Mouse (Mus musculus) thymus, postnatal 4 days (tissue): ENCODE results near the gene Hist1h2bb.
A peak's percentile ranks its signal among the peaks of the same experiment; 100 is the strongest.

Experiments
- DNase-seq: peaks from one replicate; pipeline ENCODE4 v3.0.0; 2021

Gene Hist1h2bb

DNA sequence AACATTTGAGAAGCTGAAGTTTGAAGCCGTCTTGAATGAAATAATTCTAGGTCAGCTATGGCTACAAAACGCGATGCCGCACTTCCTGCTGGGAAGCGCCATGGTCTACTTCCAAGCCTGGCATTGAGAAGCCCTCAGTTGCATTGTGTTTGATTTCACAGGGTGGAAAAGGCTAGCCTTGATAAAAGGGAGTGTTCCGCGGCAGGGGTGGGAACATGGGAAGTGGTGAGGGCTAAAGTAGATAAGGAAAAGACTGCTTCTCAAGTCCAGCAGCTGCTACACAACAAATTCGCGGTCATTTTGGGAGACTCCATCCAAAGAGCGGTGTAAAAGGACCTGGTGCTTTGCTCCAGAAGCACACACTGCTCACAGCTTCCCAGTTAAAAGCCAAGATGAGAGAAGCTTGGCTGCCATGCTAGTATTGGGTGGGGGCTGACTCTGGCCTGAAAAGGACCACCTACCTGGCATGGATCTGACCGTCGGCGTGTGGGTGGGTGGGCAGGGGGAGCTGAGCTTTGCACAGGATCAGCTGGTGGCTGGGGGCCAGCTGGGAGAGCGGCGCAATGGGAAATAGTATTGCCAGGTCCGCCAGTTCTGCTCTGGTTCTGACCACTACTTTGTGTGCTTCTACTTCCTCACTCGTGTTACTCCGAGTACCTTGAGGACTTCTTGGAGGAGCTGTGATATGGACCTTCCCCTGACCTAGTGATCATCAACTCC, 17.9 kb upstream of the Hist1h2bb start:
- no peak for DNase-seq

DNA sequence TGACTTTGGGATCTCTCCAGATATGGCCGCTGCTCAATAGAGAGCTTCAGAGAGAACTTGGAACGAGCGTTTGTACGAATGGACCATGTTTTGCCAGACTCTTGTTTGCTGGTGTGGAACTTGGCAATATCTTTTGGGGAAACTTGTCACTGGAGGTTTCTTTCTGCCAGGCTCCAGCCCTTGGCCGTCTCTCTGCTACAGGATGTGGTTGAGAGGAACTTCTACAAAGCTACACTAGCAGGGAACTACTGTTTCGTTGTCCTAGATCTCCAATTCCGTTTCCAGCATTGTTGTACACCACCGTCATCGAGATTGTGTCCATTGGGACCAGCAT, 17.4 kb upstream of the Hist1h2bb start:
- DNase-seq: peak; percentile 49

DNA sequence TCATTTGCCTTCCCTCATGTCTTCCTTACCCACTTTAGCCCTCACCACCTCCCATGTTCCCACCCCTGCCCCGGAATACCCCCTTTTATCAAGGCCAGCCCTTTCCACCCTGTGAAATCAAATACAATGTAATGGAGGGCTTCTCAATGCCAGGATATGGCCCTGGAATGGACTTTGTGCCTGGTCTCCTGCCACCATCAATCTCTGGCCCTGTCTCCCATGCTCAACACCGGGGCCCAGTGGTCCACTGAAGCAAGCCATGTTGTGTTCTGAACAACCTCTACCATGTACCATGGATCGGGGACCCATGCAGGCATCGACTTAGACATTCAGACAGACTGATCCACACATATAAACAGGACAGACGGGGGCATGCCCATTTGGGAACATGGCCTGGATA, 16.8 kb upstream of the Hist1h2bb start:
- no peak for DNase-seq

DNA sequence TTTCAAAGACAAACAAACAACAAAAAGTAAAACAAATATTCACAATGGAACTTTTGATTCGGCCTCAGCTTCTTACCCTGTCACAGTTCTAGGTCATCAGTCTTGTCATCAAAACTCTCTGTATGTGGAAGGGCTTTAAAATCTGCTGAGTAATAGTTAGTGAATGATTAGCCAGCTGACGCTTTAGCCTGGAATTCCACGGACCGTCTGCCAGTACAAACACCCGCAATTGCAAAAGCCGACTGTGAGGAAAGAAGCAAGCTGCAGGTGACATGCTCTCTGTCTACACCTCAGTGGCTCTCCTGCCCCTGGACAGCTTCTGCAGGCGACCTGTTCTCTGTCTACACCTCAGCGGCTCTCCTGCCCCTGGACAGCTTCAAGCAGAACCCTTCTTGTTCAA, 16.1 kb upstream of the Hist1h2bb start:
- no peak for DNase-seq

DNA sequence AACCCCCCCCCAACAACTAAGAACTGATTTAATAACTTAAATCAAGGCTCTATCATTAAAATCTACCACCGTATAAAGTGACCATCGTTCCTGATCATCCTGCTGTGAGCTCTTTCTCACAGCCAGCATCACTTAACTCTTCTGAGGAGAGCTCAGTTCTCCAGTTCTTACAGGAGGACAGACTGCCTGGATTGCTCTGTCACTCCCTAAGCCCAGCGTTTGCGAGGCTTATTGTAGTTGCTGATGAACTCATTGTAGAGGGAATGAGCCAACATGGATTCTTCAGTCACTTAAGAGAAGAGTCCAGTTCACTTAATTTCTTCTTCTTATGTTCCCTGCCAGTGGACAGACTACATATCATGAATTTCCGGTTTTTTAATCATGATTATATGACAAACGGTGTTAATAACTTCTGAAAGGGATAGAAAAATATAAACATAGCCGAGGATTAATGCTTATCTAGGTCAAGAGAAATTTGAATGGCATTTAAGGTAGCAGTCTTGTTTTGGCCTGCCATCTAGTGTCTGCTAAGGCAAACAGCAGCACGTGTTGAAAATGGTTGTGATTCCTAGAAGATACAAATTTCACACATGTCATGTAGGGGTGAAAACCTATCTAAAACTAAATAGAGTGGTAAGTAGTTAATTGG, 14.3 kb upstream of the Hist1h2bb start:
- DNase-seq: peak; percentile 45

DNA sequence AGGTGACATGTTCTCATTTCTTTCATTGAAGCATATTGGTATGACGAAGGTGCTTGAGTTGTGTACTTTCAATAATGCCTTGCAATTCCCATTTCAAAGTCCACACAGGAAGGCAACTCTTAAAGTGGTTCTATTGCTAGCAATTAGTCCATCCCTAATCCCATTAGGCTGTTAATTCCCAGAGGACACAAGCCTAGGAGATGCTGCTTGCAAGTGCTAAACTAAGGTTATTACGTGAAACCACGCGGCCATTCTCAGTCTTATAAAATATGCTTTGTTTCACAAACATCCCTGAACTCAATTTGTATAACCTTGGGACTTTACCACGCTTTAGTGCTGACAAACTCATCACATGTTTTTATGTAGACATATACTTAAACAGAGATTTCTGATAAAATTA, 9.4 kb upstream of the Hist1h2bb start:
- DNase-seq: no peak

DNA sequence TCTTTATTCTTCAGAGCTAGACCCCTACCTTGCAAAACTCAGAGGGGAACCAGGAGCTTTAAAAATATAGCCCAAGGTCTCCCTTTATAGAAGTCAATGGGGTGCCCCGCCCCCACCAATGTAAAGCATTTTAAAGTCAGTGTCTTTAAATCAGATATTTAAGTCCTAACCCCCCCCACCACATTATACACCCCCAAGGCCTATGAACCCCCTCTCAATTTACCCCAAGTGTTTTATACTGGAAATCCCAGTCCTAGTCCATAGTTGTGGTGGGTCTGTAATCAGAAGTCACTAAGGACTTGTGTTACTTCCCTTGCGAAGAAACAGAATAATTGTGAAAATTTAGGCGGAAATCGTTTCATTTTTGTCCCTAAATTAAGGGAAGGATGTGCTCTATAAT, 8.5 kb upstream of the Hist1h2bb start:
- DNase-seq: peak; percentile 74

DNA sequence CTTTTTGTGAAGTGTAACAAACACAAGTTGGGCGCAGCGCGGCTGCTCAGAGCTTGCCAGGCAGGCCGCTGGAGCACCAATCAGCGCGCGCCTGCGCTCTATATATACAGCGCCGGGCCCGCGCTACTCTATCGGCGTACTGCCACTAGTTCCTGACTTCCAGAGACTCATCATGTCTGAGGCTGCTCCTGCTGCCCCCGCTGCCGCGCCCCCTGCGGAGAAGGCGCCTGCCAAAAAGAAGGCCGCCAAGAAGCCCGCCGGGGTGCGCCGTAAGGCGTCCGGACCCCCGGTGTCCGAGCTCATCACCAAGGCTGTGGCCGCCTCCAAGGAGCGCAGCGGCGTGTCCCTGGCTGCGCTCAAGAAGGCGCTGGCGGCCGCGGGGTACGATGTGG, 7.9 kb upstream of the Hist1h2bb start, which contains the start of gene Hist1h1c:
Gene Hist1h1c (plus strand): TSS at position 132 of the 392 bp plus-strand sequence.
- DNase-seq: peak; percentile 97

DNA sequence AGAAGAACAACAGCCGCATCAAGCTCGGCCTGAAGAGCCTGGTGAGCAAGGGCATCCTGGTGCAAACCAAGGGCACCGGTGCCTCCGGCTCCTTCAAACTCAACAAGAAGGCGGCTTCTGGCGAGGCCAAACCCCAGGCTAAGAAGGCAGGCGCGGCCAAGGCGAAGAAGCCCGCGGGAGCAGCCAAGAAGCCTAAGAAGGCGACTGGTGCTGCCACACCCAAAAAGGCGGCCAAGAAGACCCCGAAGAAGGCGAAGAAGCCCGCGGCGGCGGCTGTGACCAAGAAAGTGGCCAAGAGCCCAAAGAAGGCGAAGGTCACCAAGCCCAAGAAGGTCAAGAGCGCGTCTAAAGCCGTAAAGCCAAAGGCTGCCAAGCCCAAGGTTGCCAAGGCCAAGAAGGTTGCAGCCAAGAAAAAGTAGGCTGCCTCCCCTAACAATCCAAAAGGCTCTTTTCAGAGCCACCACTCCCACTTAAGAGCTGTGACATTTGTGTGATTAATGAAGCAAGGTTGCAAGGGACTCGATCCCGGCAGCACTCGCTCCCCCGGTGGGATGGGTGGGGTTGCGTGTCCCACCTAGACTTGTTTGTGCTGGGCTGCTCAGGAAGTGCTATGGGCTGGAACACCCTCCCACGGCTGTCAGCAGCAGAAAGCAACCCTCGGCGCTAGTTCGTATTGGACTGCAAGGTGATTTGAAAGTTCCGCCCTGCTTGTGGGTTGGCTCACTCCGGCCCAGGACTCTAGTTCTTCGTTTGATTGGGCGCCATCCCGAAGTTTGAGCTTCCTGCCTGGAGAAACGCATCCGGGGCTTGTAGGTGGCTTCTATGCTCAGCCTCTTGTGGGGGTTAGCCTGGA, 7.2 kb upstream of the Hist1h2bb start:
- DNase-seq: peak; percentile 88

DNA sequence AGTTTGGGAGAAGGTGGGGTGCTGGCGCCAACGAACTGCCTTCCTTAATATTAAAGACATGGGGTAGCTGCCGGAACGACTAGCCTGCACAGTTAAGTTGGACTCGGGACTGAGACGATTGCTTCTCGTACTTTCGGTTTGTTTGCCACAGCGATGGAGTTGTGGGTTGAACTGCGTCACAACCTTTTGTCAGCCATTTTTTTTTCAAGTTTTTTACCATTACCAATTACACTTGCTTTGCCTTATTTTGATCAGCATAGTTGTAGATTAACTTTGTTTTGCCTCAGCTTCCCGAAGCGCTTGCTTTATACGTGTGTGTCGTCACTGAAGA, 6.6 kb upstream of the Hist1h2bb start:
- DNase-seq: no peak

DNA sequence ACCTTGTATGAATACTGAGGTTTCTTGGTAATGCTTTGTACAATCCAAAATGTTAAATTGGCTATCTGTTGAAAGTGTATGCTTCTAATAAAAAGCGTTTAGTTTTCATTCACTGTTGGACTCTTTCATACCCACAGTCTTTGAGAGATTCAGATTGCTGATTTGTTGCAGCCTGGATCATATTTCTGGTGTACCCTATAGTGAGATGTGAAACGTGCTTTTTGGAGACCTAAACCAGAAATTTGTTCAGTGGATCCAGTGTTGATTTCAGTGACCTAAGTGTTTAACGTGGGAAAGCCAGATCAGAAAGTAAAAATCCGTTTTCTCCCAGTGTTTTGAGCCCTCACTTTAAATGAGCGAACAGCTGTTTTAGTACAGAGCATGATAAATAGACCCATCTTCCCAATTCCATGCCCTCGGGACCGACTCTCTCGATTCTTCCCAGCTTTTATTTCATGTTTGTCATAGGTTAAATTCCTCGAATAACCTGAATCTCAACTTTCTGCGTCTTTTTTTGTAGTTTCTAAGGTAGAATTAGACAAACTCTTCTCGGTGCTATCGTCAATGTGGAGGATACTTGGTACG, 6.2 kb upstream of the Hist1h2bb start:
- no peak for DNase-seq

DNA sequence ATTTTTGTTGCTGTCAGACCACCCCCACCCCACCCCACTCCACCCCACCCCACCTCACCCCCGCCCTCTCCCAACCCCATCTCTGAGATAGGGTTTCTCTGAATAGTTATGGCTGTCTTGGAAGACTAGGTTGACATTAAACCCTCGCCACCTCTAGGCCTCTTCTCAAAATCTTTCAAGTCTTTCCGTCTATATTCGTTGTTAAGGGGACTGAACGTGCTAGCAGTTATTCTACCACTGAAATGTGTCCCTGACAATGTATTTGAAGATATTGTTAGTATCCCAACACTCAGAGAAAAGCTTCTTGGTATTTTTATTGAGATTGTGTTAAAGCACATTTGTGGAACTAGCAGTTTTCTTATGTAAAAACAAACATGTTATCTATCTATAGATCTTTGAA, 5.6 kb upstream of the Hist1h2bb start:
- no peak for DNase-seq

DNA sequence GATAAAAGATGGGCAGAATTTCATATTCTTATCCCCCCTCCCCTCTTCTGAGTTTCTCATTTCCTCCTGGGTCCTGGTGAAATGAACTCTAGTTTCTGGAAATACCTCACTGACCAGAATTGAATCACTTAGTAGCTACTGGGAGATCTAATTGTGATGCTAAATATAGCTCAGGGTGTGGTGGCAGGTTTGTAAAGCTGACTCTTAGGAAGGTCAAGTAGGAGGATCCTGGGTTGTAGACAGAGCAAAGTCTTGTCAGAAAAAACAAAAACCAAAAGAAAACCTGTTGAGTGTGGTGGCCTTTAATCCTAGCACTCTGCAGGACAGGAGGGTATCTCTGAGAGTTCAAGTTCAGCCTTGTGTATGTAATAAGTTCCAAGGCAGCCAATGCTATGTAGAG, 4.5 kb upstream of the Hist1h2bb start:
- DNase-seq: no peak

DNA sequence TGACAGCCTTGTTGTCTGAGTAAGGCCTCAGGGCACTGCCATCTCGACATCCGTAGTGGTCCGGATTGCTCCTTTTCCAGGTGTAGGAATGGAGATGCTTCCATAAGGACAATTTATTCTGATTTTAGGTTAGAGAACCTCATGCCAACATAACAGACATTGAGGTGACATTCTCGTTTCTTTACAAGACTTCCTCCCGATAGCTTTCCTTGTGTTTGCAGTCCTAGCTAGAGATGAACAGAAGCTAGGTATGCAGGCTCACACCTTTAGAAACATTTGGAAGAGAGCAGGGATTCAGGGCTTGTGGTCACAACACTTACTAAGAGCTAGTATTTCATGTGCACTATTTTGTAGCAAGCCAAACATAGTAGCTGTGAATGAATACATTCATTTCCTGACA, 3.3 kb upstream of the Hist1h2bb start:
- no peak for DNase-seq

DNA sequence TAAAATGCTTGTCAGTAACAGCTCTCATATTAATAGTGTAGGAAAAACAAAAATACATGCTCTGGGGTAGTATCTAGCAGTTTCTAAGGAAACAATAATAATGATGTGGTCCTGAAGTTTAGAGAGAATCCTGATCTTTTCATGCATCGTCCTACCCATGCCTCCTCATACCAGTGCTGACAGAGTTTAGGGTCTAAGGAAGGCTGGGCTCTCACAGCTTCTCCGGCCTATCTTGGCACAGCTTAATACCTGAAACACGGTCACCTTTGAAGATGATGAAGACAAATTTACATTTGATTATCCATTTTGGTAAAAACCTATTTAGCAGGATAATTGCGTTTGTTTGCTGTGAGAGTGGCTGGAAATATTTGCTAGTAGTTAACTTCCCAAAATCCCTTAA, 2.6 kb upstream of the Hist1h2bb start:
- DNase-seq: no peak

DNA sequence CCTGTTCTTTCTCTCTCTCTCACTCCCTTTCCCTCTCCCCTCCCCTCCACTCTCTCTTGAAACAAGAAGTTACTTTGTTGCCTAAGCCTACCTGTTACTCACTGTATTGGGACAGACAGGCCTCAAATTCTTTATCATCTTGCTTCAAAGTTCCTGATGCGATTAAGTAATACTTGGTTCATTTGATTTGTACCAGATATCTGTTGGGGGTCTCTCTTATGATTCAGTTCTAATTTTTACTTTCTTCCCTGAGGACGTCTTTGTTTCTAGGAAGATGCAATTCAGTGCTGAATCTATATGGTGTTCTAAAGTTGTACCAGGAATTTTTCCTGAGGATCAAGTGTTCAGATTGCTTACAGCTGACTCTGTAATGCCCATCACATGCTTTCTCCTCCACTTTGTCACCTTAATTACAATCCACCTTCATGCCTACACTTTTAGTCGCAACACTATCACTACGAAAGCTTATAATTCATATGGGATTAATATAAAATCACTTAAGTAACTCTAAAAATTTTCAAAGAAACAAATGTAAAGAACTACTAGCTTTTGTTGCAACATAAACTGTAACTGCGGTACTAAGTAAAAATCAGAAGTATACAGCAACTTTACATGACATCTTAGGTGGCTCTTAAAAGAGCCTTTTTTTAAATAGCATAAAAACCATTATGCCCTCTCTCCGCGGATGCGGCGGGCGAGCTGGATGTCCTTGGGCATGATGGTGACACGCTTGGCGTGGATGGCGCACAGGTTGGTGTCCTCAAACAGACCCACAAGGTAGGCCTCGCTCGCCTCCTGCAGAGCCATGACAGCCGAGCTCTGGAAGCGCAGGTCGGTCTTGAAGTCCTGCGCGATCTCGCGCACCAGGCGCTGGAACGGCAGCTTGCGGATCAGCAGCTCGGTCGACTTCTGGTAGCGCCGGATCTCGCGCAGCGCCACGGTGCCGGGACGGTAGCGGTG, 1.8 kb upstream of the Hist1h2bb start:
- DNase-seq: peak; percentile 32

DNA sequence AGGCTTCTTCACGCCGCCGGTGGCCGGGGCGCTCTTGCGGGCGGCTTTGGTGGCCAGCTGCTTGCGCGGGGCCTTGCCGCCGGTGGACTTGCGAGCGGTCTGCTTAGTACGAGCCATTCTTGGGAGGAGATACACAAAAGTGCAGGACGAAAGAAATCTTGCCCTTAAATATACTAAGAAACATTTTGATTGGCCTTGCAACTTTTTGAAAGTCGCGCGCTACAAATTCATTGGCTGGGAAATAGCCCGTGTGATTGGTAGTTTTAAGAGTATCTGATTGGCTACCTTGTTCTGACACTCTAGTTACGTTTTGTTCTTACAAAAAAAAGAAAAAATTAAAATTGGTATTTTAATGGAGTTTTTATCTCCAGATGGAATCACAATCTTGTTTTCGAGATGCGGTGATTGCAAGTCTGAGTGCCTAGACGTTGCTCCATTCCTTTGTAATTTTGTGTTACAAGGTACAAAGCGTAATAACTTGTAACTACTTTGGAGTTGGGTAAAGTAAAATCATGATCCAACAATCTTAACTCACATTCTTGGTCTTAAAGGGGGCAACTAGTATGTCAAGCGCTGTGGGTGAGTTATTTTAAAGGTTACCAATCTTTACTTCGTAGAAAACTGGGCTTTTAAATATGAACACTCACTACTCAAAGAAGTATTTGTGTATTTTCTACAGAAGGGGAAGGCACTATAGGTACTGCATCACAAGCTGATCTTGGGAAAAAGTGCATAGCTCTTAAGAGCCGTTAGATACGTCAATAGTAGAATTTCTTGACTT, 963 bp upstream of the Hist1h2bb start, which contains the start of gene Hist1h3c:
Gene Hist1h3c (minus strand): TSS at position 222 of the 781 bp plus-strand sequence.
- peak; percentile 91 for DNase-seq

DNA sequence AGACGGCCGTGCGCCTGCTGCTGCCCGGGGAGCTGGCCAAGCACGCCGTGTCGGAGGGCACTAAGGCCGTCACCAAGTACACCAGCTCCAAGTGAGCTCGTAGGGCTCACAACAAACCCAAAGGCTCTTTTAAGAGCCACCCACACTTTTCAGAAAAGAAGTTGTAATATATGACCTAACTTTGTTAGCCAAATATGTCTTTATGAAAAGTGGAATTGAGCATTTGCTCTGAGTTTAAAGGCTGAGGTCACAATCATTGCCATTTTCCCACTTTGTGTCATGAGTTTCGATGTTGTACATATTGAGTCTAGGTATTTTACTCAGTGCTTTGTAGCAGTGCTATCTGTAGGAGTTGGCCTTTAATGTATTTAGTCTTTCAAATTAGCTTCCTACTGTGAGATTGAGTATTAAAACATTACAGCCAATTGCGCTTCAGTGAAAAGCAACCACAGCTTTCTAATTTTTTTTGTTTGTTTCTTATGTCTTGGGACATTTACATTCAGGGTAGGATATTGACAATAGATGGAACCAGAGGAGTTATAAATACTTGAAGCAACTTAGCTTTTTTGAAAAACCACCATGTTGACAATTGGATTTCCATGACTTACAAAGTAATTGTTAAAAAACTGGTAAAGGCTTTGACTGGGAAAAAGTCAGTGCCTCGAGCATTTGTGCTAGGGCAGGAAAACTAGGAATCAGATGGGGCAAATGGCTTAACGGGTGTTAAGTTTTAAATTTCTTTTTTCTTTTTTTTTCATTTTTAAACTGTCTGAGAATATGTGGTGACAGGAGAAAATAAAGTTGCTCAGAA, 752 bp downstream of the Hist1h2bb start:
- DNase-seq: no peak

DNA sequence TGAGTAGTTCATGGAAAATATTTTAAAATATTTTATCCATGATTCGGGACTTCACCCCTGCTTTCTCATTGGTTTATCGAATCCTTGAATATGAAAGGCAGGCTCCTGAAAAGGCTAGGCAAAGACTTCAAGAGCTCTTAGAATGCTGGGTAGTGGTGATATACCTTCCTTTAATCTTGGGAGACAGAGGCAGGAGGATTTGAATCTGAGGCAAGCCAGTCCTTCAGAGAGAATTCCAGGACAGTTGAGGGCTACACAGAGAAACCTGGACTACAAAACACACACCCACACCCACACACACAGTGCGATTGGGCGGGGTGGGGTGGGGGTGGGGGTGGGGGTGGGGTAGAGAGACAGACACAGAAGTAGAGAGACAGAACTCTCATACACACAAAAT, 1.4 kb downstream of the Hist1h2bb start:
- no peak for DNase-seq

DNA sequence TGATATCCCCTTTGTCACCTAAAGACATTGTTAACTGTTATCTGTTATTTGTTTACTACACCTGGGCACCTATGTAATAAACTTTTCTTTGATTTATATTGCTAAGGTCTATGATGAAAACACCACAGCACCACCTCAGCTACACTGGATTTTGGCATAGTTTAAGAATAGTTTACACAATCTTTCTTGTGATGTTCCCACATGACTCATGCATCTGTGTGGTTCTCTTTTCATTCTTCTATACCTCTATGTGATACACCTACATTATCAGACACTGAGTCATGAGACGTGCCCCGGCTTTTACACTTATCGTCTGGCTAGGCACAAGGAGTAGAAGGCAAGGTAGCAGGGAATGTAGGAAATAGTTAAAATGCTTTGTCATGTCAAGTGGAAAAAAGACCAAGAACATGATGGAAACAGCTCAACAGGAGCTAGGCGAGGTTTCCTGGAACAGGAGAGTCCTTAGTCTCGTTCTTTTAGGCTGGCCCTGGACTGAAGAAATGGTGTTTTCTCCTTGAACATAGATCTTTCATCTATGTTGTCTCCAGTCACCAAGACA, 3.1 kb downstream of the Hist1h2bb start:
- DNase-seq: no peak
